Mouse (Mus musculus) MEL (cell line): ENCODE measurements around the gene Ovch2.

Source experiments
- CTCF ChIP-seq, 3 experiments: IDR thresholded peaks in 2 of 3; conservative IDR thresholded peaks in 1 of 3; 2 replicates each; pipeline ENCODE4 v1.5.1; 2011 to 2012; ENCODE audit warnings: low read length in 3 of 3, low read depth in 2 of 3, mild to moderate bottlenecking in 2 of 3, improper control_type of control experiment in 1 of 3, inconsistent platforms in 1 of 3, mixed read lengths in 1 of 3, moderate library complexity in 1 of 3; ENCODE audit not compliant: control insufficient read depth in 1 of 3, insufficient read depth in 1 of 3, poor library complexity in 1 of 3, severe bottlenecking in 1 of 3
- E2F4 ChIP-seq: IDR thresholded peaks from 2 replicates; pipeline ENCODE4 v1.6.1; 2011; ENCODE audit warnings: low read depth, low read length, improper control_type of control experiment, borderline replicate concordance
- ELF1 ChIP-seq: IDR thresholded peaks from 2 replicates; pipeline ENCODE4 v1.6.1; 2014; ENCODE audit warnings: low read depth, mild to moderate bottlenecking, inconsistent platforms, low read length, improper control_type of control experiment, moderate library complexity
- EP300 ChIP-seq, 2 experiments: IDR thresholded peaks; 2 replicates each; pipeline ENCODE4 v1.6.1; 2011; ENCODE audit warnings: improper control_type of control experiment in 2 of 2, low read length in 2 of 2, low read depth in 1 of 2, mild to moderate bottlenecking in 1 of 2
- GATA1 ChIP-seq: IDR thresholded peaks from 2 replicates; pipeline ENCODE4 v1.6.1; 2011; ENCODE audit warnings: low read depth, low read length, improper control_type of control experiment
- MAFK ChIP-seq: IDR thresholded peaks from 2 replicates; pipeline ENCODE4 v1.6.1; 2011; ENCODE audit warnings: low read depth, mild to moderate bottlenecking, low read length, improper control_type of control experiment, borderline replicate concordance
- NRF1 ChIP-seq: IDR thresholded peaks from 2 replicates; pipeline ENCODE4 v1.6.1; 2014; ENCODE audit warnings: low read depth, mild to moderate bottlenecking, inconsistent platforms, low read length, improper control_type of control experiment, moderate library complexity; ENCODE audit not compliant: poor library complexity, insufficient read depth, severe bottlenecking
- POLR2A ChIP-seq, 2 experiments: IDR thresholded peaks; 2 replicates each; pipeline ENCODE4 v1.6.1; 2011 to 2012; ENCODE audit warnings: low read length in 2 of 2, mild to moderate bottlenecking in 2 of 2, control low read depth in 1 of 2, improper control_type of control experiment in 1 of 2, low read depth in 1 of 2, moderate library complexity in 1 of 2; ENCODE audit not compliant: control insufficient read depth in 1 of 2, insufficient read depth in 1 of 2, poor library complexity in 1 of 2
- POLR2AphosphoS2 ChIP-seq: IDR thresholded peaks from 2 replicates; pipeline ENCODE4 v1.6.1; 2011; ENCODE audit warnings: low read length, improper control_type of control experiment
- USF1 ChIP-seq: IDR thresholded peaks from 2 replicates; pipeline ENCODE4 v1.6.1; 2014; ENCODE audit warnings: low read depth, mild to moderate bottlenecking, inconsistent platforms, low read length, improper control_type of control experiment, moderate library complexity
- USF2 ChIP-seq, 2 experiments: IDR thresholded peaks; 2 replicates each; pipeline ENCODE4 v1.6.1; 2011 to 2012; ENCODE audit warnings: improper control_type of control experiment in 2 of 2, low read length in 2 of 2, borderline replicate concordance in 1 of 2, inconsistent platforms in 1 of 2, low read depth in 1 of 2, mild to moderate bottlenecking in 1 of 2; ENCODE audit not compliant: insufficient read depth in 1 of 2

- TF ChIP-seq POLR2AphosphoS2, result no peak
- no peak for TF ChIP-seq EP300 (IDR thresholded peaks at IDR 0.05; ENCODE audit: low read depth in 1 of 2, low read length in 2 of 2)
- no peak for TF ChIP-seq POLR2A (IDR thresholded peaks at IDR 0.05; ENCODE audit: control insufficient read depth in 1 of 2, insufficient read depth in 1 of 2, low read depth in 1 of 2, low read length in 2 of 2, poor library complexity in 1 of 2)
- TF ChIP-seq USF1, result no peak
- no peak for TF ChIP-seq CTCF (IDR thresholded peaks at IDR 0.05 in 2 of 3, conservative IDR thresholded peaks at IDR 0.05 in 1 of 3; ENCODE audit: control insufficient read depth in 1 of 3, insufficient read depth in 1 of 3, low read depth in 2 of 3, low read length in 3 of 3, poor library complexity in 1 of 3, severe bottlenecking in 1 of 3)
- no peak for TF ChIP-seq ELF1
- TF ChIP-seq USF2 (IDR thresholded peaks at IDR 0.05; ENCODE audit: borderline replicate concordance in 1 of 2, insufficient read depth in 1 of 2, low read depth in 1 of 2, low read length in 2 of 2), result no peak
- TF ChIP-seq MAFK, result no peak
- TF ChIP-seq GATA1, result no peak
- no peak for TF ChIP-seq NRF1
- TF ChIP-seq E2F4, result no peak
These were observed 45.1 kb downstream of the Ovch2 start for GRCm38 (mm10) chr7:107755905-107756304.
